Mouse (Mus musculus) spleen, adult 2 months (tissue): ENCODE results near the gene Gpr162. TPM values are rescaled to one million over a fixed set of nuclear protein-coding genes. Genes with fewer than 3 reads are reported as not detected.
A peak's percentile ranks its signal among the peaks of the same experiment; 100 is the strongest.
"Not testable (repeated sequence)": the region's sequence is repeated elsewhere in the genome, so short reads cannot be mapped to it uniquely, and the experiment has no call there.

Experiments used
- DNase-seq, 2 experiments: peaks; one replicate each; pipeline versions ENCODE4 v3.0.0 to v3.0.0-alpha.2; 2012 to 2021; ENCODE audit warnings: low spot score in 2 of 2, low read depth in 1 of 2
- H3K27ac ChIP-seq: fragments of 200-500 bp; 2 replicates; pipeline ENCODE4 v1.5.1; 2012; ENCODE audit warnings: low read length, inconsistent platforms; ENCODE audit not compliant: insufficient read depth
- H3K27me3 ChIP-seq: fragments of 200-500 bp; 2 replicates; pipeline ENCODE4 v1.6.1; 2012; ENCODE audit warnings: mild to moderate bottlenecking, moderate library complexity, low read length, inconsistent platforms; ENCODE audit not compliant: control insufficient read depth, insufficient read depth
- H3K36me3 ChIP-seq: fragments of 200-500 bp; 2 replicates; pipeline ENCODE4 v1.6.1; 2012; ENCODE audit warnings: mild to moderate bottlenecking, low read length, inconsistent platforms; ENCODE audit not compliant: control insufficient read depth, insufficient read depth
- H3K4me1 ChIP-seq: fragments of 200-500 bp; 2 replicates; pipeline ENCODE4 v1.6.1; 2011; ENCODE audit warnings: inconsistent platforms; ENCODE audit not compliant: control insufficient read depth, insufficient read depth, insufficient read length
- H3K4me3 ChIP-seq: fragments of 200-500 bp; 2 replicates; pipeline ENCODE4 v1.5.1; 2011; ENCODE audit warnings: mild to moderate bottlenecking, inconsistent platforms; ENCODE audit not compliant: insufficient read depth, insufficient read length; ENCODE audit errors: extremely low read depth
- CTCF ChIP-seq: fragments of 200-500 bp; IDR thresholded peaks from 2 replicates; pipeline ENCODE4 v1.5.1; 2011; ENCODE audit warnings: mild to moderate bottlenecking, inconsistent platforms; ENCODE audit not compliant: insufficient read depth, insufficient read length, insufficient replicate concordance; ENCODE audit errors: extremely low read depth
- POLR2A ChIP-seq: fragments of 200-500 bp; IDR thresholded peaks from 2 replicates; pipeline ENCODE4 v1.6.1; 2011; ENCODE audit warnings: low read depth, low read length, inconsistent platforms
- WGBS: fragments of 180-500 bp; shearing (Covaris S2); methylation state at CpG from one replicate; pipeline ENCODE4 v1.1.7; 2018; 5-methylcytosine and 5-hydroxymethylcytosine counted together
- polyA plus RNA-seq: library from polyadenylated mRNA; depleted of rRNA; stranded (reverse); fragments of >200 nt; gene quantifications from 2 replicates; pipeline ENCODE4 v1.2.3, GENCODE M21; 2012

Gene Gpr162
- polyA plus RNA-seq, 1 experiment, result 2.7 TPM

- DNase-seq, result no peak
- Histone ChIP-seq H3K4me3 (no peak overlapping the region), H3K27me3 (no peaks in the 10 kb centered on the region), H3K36me3 (no peaks in the 10 kb centered on the region), H3K4me1 (no peaks in the 10 kb centered on the region; the same call in 1 of the 2 replicates), H3K27ac (no peak overlapping the region)
- TF ChIP-seq CTCF (no peak), POLR2A (no peak)
- 54% methylated on average over 8 of the region's 8 CpGs for WGBS
Observed at GRCm38 (mm10) chr6:124839805-124840204, 24.0 kb downstream of the Gpr162 start.

GRCm38 (mm10) chr6:124836411-124836810, 27.4 kb downstream of the Gpr162 start:
- 82% methylated on average over 7 of the region's 7 CpGs for WGBS
- H3K4me3 ChIP-seq, result no peak overlapping the region
- TF ChIP-seq POLR2A, result no peak
- no peak for TF ChIP-seq CTCF
- no peak for DNase-seq
- H3K27me3 ChIP-seq, result no peaks in the 10 kb centered on the region
- H3K4me1 ChIP-seq, result no peaks in the 10 kb centered on the region; the same call in 1 of the 2 replicates
- no peaks in the 10 kb centered on the region for H3K36me3 ChIP-seq
- no peak overlapping the region for H3K27ac ChIP-seq

GRCm38 (mm10) chr6:124835531-124835930, 28.3 kb downstream of the Gpr162 start:
- no peak overlapping the region for H3K27ac ChIP-seq
- no peaks in the 10 kb centered on the region for H3K36me3 ChIP-seq

GRCm38 (mm10) chr6:124834512-124835081, 29.2 kb downstream of the Gpr162 start:
- Histone ChIP-seq H3K4me1 (peaks cover 3% of the 10 kb centered on the region; the same call in 1 of the 2 replicates), H3K27ac (no peak overlapping the region), H3K4me3 (no peak overlapping the region), H3K27me3 (no peaks in the 10 kb centered on the region), H3K36me3 (no peaks in the 10 kb centered on the region)
- WGBS, result 82% methylated on average over 6 of the region's 6 CpGs
- TF ChIP-seq POLR2A (no peak), CTCF (no peak)
- DNase-seq, result no peak

More at GRCm38 (mm10) chr6:124835531-124835930, 28.3 kb downstream of the Gpr162 start:
- Histone ChIP-seq H3K4me3 (no peak overlapping the region), H3K27me3 (no peaks in the 10 kb centered on the region), H3K4me1 (no peaks in the 10 kb centered on the region; the same call in 1 of the 2 replicates)
- TF ChIP-seq CTCF (no peak), POLR2A (no peak)
- DNase-seq, result no peak
- 98% methylated on average over 10 of the region's 10 CpGs for WGBS

- 96% methylated on average over 8 of the region's 8 CpGs for WGBS
- Histone ChIP-seq H3K27ac (no peak overlapping the region), H3K4me1 (peaks cover 8% of the 10 kb centered on the region; the same call in 1 of the 2 replicates), H3K4me3 (no peak overlapping the region), H3K27me3 (no peaks in the 10 kb centered on the region), H3K36me3 (no peaks in the 10 kb centered on the region)
- TF ChIP-seq CTCF (no peak), POLR2A (no peak)
- no peak for DNase-seq
Observed at GRCm38 (mm10) chr6:124831649-124832048, 32.1 kb downstream of the Gpr162 start.

GRCm38 (mm10) chr6:124831199-124831598, 32.6 kb downstream of the Gpr162 start:
- 95% methylated on average over 4 of the region's 4 CpGs for WGBS
- H3K4me1 ChIP-seq, H3K27ac ChIP-seq, H3K27me3 ChIP-seq, H3K36me3 ChIP-seq, DNase-seq, H3K4me3 ChIP-seq: not testable (repeated sequence)

GRCm38 (mm10) chr6:124829799-124830700, 33.7 kb downstream of the Gpr162 start:
- Histone ChIP-seq H3K4me1 (peaks cover 8% of the 10 kb centered on the region; the same call in 1 of the 2 replicates), H3K36me3 (peaks cover 2% of the 10 kb centered on the region; the same call in 1 of the 2 replicates), H3K27me3 (no peaks in the 10 kb centered on the region), H3K27ac (peak overlapping the region; percentile 64), H3K4me3 (peak overlapping the region; percentile 63)
- no peak for TF ChIP-seq CTCF
- no peak for TF ChIP-seq POLR2A
- under 1% methylated on average over 38 of the region's 38 CpGs for WGBS
- peak; percentile 92 to 93 for DNase-seq
